Mouse (Mus musculus) neutrophil, adult 83 days (primary cell): ENCODE data around the gene Adgrl3. TPM values are rescaled to one million over a fixed set of nuclear protein-coding genes. Genes with fewer than 3 reads are reported as not detected.

Source experiments
- total RNA-seq, 2 experiments: library from RNA; stranded (reverse); gene quantifications; one replicate each; pipeline ENCODE4 v1.2.4; 2023

Gene Adgrl3
- under 1 TPM; 0.39 to 0.42 TPM for total RNA-seq

DNA sequence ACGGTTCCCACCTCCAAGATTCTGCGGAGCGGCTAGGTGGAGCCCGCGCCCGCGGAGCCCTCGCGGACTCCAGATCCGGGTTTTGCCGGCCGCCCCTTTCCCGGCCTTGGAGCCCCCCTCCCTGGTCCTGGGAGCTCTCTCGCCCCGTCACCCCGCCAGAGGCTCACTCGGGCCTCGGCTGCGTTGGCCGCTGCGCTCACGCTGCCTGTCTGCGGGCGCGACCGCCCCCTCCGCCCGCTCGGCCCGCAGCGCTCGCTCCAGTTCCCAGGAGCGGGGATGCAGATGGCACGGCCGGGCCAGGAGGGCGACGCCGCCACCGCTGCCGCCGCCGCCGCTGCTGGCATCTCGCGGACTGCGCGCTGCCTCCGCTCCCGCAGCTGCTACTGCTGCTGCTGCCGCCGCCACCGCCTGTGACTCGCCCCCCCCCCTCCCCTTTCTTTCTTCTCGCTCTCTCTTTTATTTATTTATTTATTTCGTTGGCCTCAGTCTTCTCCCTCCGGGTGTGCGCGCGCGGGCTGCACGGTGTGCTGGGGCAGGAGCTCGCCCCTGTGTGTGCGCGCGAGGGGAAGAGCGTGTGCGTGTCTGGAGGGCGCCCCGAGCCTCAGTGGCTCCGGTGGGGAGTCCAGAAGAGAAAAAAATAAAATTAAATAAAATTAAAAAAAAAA, at the start of gene Adgrl3:
Gene Adgrl3, plus strand, starts transcription at position 549 of the 665 bp plus-strand sequence.

